Mouse (Mus musculus): ENCODE data around the gene Elf3. TPM values are rescaled to one million over a fixed set of nuclear protein-coding genes. Genes with fewer than 3 reads are reported as not detected.

The Elf3 gene
- total and polyA plus RNA-seq, 3 experiments: 14.6 to 52.1 (median 28.6) TPM

DNA sequence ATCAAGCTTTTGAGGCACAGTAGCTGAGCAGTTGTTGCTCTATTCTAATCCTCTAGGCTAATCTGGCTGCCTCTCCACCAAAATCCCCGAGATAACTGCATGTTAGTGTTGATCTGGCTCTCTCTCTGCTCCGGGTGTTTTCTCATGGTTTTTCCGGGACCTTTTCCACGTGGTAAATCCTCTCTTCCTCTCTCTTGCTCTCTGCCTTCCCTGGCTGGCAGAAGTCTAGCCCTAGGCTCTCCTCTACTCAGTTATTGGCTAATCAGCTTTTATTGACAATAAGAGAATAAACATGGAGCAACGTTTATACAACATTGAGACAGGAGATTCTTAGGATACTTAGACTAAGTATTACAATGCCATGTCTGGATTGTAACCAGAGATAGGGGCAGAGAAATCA, 47.9 kb downstream of the Elf3 start:
- dilution Hi-C loops (cut with MboI; ENCODE audit: extremely low pct_ligation_motif_present, extremely low pct_unique_long_range_greater_than_20kb, low sequenced_read_pairs) (no loop called here), in situ Hi-C loops (cut with MboI; ENCODE audit: low pct_ligation_motif_present, low pct_unique_long_range_greater_than_20kb, low sequenced_read_pairs) (no loop called here)
- peak overlapping the region; percentile 64 for H3K4me2 ChIP-seq (ENCODE audit: insufficient read depth, low read depth, poor library complexity, severe bottlenecking)
- no peak overlapping the region; the same call in 1 of the 2 replicates for H3K27ac ChIP-seq (ENCODE audit: insufficient read depth, low read depth)
- H3K27me3 ChIP-seq (replicated peaks): no peaks in the 10 kb centered on the region
- no peak overlapping the region for H3K4me3 ChIP-seq (replicated peaks in 1 of 3; ENCODE audit: low read depth in 2 of 3, low read length in 2 of 3, poor library complexity in 1 of 3)
- H3K9ac ChIP-seq (ENCODE audit: insufficient read depth, low read depth): peak overlapping the region; percentile 28
- no peaks in the 10 kb centered on the region for H3K9me3 ChIP-seq (replicated peaks; ENCODE audit: low read length)
- DNase-seq (ENCODE audit: extremely low read depth): no peak
- no peaks in the 10 kb centered on the region for H3K79me2 ChIP-seq (replicated peaks; ENCODE audit: control insufficient read depth, extremely low read depth, insufficient read depth, poor library complexity, severe bottlenecking)
- peaks cover 10 to 40% of the 10 kb centered on the region in 2 experiments for H3K4me1 ChIP-seq (ENCODE audit: control insufficient read depth in 1 of 2, insufficient read depth in 2 of 2)
- TF ChIP-seq JUND (conservative IDR thresholded peaks at IDR 0.05; ENCODE audit: low read depth, low read length): no peak
- TF ChIP-seq ZNF384 (IDR thresholded peaks at IDR 0.05; ENCODE audit: low read depth, low read length): no peak
- no peak for TF ChIP-seq USF1 (IDR thresholded peaks at IDR 0.05; ENCODE audit: low read depth, low read length)
- no peak for TF ChIP-seq USF2 (conservative IDR thresholded peaks at IDR 0.05; ENCODE audit: low read depth, low read length)
- no peak for TF ChIP-seq MEF2A (IDR thresholded peaks at IDR 0.05; ENCODE audit: borderline replicate concordance, low read depth, low read length)
- TF ChIP-seq PAX5 (IDR thresholded peaks at IDR 0.05; ENCODE audit: low read length): no peak
- no peak for TF ChIP-seq POLR2A (IDR thresholded peaks at IDR 0.05; ENCODE audit: low read depth, low read length)
- TF ChIP-seq CTCF (conservative IDR thresholded peaks at IDR 0.05 in 1 of 2, IDR thresholded peaks at IDR 0.05 in 1 of 2; ENCODE audit: low read depth in 2 of 2, low read length in 2 of 2): no peak
- no peak for TF ChIP-seq TCF12 (IDR thresholded peaks at IDR 0.05; ENCODE audit: low read depth, low read length)
- TF ChIP-seq UBTF (IDR thresholded peaks at IDR 0.05; ENCODE audit: low read depth, low read length): no peak
- no peak for TF ChIP-seq NELFE (IDR thresholded peaks at IDR 0.05; ENCODE audit: low read depth, low read length)
- no peak for TF ChIP-seq POLR2AphosphoS2 (IDR thresholded peaks at IDR 0.05; ENCODE audit: low read depth, low read length)
- no peak for TF ChIP-seq MXI1 (IDR thresholded peaks at IDR 0.05; ENCODE audit: low read depth, low read length)
- TF ChIP-seq E2F4 (IDR thresholded peaks at IDR 0.05; ENCODE audit: insufficient replicate concordance, low read depth, low read length): no peak
- no peak for TF ChIP-seq ZKSCAN1 (IDR thresholded peaks at IDR 0.05; ENCODE audit: borderline replicate concordance, low read depth, low read length)
- no peak for TF ChIP-seq NRF1 (IDR thresholded peaks at IDR 0.05; ENCODE audit: low read depth, low read length)
- TF ChIP-seq KAT2A (IDR thresholded peaks at IDR 0.05; ENCODE audit: insufficient replicate concordance, low read length): no peak
- no peaks in the 10 kb centered on the region for H3K36me3 ChIP-seq (replicated peaks in 1 of 2; ENCODE audit: control insufficient read depth in 1 of 2, insufficient read depth in 1 of 2, low read length in 1 of 2)

DNA sequence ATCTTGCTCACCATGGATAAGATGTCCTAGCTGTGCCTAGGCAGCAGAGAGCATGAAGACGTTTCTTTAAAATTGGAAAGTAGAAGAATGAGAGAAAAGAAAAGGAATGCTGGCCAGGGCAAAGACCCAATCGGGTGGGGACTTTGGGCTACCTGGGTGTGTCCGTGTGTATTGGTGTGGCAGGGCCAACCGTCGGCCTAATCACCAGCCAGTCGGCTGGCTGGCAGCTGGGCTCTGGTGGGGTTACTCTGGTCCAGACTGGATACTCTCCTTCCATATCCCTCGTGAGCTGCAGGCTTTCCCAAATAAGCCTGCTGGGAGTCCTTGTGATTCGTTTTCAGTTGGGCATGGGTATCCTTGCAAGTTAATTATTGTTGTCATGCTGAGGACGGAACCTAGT, 49.7 kb downstream of the Elf3 start:
- no peak overlapping the region for H3K27ac ChIP-seq (ENCODE audit: insufficient read depth, low read depth)
- no peaks in the 10 kb centered on the region for H3K36me3 ChIP-seq (replicated peaks in 1 of 2; ENCODE audit: control insufficient read depth in 1 of 2, insufficient read depth in 1 of 2, low read length in 1 of 2)
- H3K9me3 ChIP-seq (replicated peaks; ENCODE audit: low read length): no peaks in the 10 kb centered on the region
- TF ChIP-seq KAT2A (IDR thresholded peaks at IDR 0.05; ENCODE audit: insufficient replicate concordance, low read length) (no peak), SMC3 (IDR thresholded peaks at IDR 0.05; ENCODE audit: low read depth, low read length) (no peak), RAD21 (IDR thresholded peaks at IDR 0.05; ENCODE audit: low read depth, low read length) (no peak), TBP (conservative IDR thresholded peaks at IDR 0.05; ENCODE audit: low read depth, low read length) (no peak), CTCF (conservative IDR thresholded peaks at IDR 0.05 in 1 of 2, IDR thresholded peaks at IDR 0.05 in 1 of 2; ENCODE audit: low read depth in 2 of 2, low read length in 2 of 2) (no peak), CHD1 (IDR thresholded peaks at IDR 0.05; ENCODE audit: low read depth, low read length) (no peak), MYC (IDR thresholded peaks at IDR 0.05; ENCODE audit: low read depth, low read length) (no peak), NRF1 (IDR thresholded peaks at IDR 0.05; ENCODE audit: low read depth, low read length) (no peak), UBTF (IDR thresholded peaks at IDR 0.05; ENCODE audit: low read depth, low read length) (no peak), POLR2A (IDR thresholded peaks at IDR 0.05; ENCODE audit: low read depth, low read length) (no peak), HCFC1 (IDR thresholded peaks at IDR 0.05; ENCODE audit: low read depth, low read length) (no peak), BHLHE40 (IDR thresholded peaks at IDR 0.05; ENCODE audit: low read depth, low read length) (no peak), EP300 (IDR thresholded peaks at IDR 0.05; ENCODE audit: low read length) (no peak), PAX5 (IDR thresholded peaks at IDR 0.05; ENCODE audit: low read length) (no peak)
- no peak for DNase-seq (ENCODE audit: extremely low read depth)
- H3K4me3 ChIP-seq (replicated peaks in 1 of 3; ENCODE audit: low read depth in 2 of 3, low read length in 2 of 3, poor library complexity in 1 of 3): no peak overlapping the region
- no peak overlapping the region for H3K9ac ChIP-seq (ENCODE audit: insufficient read depth, low read depth)
- no peaks in the 10 kb centered on the region for H3K27me3 ChIP-seq (replicated peaks)
- H3K4me2 ChIP-seq (ENCODE audit: insufficient read depth, low read depth, poor library complexity, severe bottlenecking): no peak overlapping the region
- no peaks in the 10 kb centered on the region for H3K79me2 ChIP-seq (replicated peaks; ENCODE audit: control insufficient read depth, extremely low read depth, insufficient read depth, poor library complexity, severe bottlenecking)
- H3K4me1 ChIP-seq (ENCODE audit: control insufficient read depth in 1 of 2, insufficient read depth in 2 of 2): peaks cover 8 to 30% of the 10 kb centered on the region in 2 experiments
- dilution Hi-C loops (cut with MboI; ENCODE audit: extremely low pct_ligation_motif_present, extremely low pct_unique_long_range_greater_than_20kb, low sequenced_read_pairs): no loop called here
- in situ Hi-C loops (cut with MboI; ENCODE audit: low pct_ligation_motif_present, low pct_unique_long_range_greater_than_20kb, low sequenced_read_pairs): no loop called here

Data from CH12.LX (cell line).